Mouse (Mus musculus): ENCODE measurements around the gene Rsph3a.
A peak's percentile ranks its signal among the peaks of the same experiment; 100 is the strongest.
"Not testable (repeated sequence)": the region's sequence is repeated elsewhere in the genome, so short reads cannot be mapped to it uniquely, and the experiment has no call there.

The Rsph3a gene

DNA sequence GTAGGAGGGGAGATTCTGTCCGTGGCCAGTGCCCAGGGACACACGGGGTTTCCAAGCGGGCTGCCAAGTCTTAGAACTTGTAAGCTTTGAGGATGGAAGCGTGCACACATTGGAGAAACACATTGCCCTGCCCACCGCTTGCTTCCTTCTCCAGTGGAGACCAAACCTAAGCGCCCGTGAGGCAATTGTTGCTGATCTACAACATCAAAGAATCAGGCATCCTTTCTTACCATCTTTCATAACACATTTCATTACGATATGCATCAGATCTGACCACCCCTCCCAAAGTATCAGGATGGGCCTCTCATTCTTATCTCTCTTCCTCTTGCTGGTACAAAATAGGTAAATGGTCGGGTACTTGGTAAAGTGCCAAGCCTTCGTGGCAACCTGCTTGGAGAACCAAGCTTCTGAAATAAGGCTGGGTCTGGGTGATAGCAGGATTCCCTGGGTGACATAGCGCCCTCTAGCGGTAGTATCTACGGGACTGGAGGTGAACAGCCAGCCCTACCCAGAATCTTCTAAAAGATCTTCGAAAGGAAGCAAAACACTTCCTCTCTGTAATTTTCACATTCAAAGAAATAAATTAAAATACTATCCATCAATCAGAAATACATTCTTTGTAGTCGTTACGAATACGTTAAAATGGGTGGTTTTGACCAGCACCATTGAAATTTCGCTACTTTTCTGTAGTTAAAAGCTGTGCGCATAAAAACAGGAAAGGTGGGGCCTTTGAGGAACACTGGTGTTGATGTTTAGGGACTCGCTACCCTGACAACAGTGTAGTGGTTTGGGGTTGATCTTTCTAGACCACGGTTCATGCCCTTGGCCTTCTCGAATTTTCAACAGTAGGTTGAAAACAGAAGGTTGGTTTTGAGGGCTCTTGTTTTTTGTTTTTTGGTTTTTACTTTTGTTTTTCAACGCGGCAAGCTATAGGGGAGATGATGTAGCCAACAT, 17.6 kb upstream of the Rsph3a start:
- no peak for DNase-seq (ENCODE audit: extremely low read depth, insufficient read length, low spot score)

DNA sequence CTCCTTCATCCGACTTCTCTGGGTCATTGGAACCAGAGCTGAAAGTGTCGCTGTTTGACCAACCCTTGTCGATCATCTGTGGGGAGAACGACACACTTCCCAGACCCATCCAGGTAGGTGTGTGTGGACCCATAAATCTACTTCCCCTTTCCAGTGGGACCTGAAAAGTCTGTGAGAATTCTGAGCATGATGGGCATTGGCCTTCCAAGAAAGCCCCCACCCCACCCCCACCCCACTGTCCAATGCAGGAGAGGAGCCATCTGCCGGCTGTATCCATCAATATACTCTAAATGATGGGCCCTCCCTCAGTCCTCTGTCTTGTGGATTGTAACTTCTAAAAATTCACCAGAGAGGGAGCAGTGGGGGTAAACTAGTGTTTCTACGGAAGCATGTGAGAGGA, 16.8 kb upstream of the Rsph3a start:
- no peak for DNase-seq (ENCODE audit: extremely low read depth, insufficient read length, low spot score)

DNA sequence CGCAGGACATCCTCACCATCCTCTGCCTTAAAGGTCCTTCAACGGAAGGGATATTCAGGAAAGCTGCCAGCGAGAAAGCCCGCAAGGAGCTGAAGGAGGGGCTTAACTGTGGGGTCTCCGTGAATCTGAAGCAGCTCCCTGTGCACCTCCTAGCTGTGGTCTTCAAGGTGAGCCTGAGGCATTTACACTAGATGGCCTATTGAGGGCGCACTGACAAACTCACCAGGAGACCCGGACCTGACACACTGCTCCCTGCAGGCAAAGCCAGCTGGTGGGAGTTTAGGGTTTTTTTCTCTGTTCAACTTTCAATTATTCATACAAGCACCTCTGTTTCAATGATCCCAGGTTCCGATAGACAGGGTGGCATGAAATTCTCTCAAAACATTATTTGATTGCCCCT, 16.1 kb upstream of the Rsph3a start:
- no peak for DNase-seq (ENCODE audit: extremely low read depth, insufficient read length, low spot score)

DNA sequence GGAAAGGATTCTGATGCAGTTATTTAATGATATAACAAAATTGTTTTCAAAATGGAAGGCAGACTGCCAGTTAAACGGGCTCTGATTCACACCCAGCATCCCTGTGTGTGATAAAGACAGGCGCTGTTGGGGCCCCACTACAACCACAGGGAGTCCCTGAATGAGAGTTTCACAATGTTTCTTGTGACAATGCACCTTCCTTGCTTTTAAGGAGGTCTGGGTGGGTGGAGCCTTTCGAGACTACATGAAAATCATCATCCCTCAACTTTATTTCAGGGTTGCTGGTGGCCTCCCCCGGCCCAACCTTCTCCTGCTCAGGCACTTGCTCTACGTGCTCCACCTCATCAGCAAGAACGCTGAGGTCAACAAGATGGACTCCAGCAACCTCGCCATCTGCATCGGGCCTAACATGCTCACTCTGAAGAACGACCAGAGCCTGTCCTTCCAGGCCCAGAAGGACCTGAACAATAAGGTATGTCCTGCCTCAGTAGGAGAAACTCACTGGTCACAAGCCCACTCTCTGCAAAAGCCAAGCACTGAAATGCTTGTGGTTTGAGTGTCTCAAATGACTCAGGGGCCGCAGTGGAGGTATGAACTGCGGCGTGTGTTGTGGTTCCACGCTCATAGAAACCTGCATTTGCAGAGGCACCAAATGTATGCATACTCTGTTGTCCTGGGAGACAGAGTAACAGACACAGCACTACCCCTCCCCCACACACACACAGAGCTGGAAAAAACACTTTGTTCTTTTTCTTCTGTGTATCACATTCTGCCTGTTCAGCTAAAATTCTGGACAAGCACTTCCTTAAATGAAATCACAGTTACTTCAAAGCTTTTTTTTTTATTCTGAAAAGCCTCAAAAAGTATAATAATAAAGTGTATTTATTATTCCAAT, 14.1 kb upstream of the Rsph3a start:
- DNase-seq (ENCODE audit: extremely low read depth, insufficient read length, low spot score) = peak; percentile 65

DNA sequence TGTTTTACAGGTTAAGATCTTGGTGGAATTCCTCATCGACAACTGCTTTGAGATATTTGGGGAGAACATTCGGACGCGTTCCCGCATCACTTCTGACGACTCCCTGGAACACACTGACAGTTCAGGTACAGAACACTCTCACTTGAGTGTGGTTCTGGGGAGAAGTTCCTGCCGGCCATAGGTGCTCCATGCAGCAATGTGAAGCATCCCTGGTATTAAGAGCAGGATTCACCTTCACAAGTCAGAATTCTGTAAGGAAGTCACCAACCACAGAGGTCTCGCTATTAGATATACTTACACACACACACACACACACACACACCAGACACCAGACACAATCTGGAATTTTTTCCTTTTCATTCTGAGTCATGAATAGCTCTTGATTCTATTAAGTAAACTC, 13.3 kb upstream of the Rsph3a start:
- DNase-seq (ENCODE audit: extremely low read depth, insufficient read length, low spot score) = not testable (repeated sequence)

DNA sequence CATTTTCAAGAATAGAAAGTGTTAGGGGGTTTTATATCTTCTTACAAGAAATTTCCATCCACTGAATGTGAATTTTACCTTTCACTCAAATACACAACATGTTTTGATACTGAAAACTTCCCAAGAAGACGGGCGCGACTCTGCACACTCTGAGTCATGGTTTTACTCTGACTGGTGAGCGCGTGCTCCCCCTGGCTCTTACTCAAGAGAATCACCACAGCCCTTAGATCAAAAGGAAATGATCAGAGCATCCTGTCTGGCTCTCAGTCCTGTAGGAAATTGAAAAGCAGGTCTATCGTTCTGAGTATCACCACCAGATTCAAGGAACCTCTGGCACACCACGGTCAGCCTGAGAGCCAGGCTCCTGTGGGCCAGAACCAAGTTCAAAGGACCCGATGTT, 5.8 kb upstream of the Rsph3a start:
- peak; percentile 41 for DNase-seq (ENCODE audit: extremely low read depth, insufficient read length, low spot score)

DNA sequence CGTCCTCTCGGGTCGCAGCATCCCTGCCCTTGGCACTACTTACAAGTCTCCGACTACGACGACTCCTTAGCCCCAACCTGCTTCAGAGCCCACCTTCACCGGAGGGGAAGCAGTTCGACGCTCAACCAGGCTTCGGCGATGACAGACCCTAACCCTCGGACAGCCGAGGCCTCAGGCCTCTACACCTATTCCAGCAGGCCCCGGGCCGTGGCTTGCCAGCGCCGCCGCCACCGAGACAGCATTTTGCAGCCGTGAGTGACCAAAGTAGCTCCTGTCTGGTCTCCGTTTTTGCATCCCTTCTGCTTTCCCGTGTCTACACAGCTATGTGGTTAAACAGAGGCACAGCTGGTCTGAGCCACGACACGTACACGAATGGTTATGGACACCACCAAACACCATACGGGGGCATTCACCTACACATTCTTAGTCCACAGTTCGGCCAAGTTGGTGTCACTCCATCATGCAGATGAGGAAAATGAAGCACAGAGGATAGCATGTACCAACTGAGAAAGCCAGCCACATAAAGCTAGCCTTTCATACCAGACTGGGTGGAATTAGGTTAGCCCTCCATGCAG, 726 bp downstream of the Rsph3a start:
- not testable (repeated sequence) for DNase-seq (ENCODE audit: extremely low read depth, insufficient read length, low spot score)

DNA sequence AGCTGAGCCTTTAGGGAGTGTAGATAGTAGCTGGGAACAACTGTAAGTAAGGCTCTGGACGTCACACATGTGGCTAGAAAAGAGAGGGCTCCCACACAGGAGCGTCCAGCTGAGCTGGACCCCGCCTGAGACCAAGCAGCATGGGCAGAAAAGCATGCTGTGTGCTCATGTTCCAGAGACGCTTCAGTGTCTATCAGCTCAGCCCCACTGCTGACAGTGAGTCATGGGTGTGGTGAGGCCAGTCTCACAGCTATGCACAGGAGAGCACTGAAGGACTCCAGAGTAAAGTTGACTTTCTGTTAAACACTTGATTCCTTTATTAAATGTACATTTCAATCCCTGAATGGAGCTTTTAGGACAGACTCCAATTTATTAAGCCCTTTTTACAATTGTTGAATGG, 5.9 kb downstream of the Rsph3a start:
- not testable (repeated sequence) for DNase-seq (ENCODE audit: extremely low read depth, insufficient read length, low spot score)

DNA sequence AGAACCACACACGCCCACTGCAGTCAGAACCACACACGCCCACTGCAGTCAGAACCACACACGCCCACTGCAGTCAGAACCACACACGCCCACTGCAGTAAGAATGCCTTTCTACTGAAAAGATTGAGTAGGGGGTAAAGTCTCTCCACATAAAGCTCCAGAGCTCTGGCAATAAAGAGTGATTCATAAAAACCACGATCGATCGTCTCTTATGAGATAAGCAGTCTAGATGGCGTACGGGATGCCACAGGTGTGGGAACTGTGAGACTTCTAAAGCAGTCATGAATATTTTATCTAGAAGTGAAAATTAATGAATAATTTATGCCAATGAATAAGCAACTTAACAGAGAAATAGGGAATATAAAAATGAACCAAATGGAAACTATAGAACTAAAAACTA, 11.8 kb downstream of the Rsph3a start:
- DNase-seq (ENCODE audit: extremely low read depth, insufficient read length, low spot score) = not testable (repeated sequence)

DNA sequence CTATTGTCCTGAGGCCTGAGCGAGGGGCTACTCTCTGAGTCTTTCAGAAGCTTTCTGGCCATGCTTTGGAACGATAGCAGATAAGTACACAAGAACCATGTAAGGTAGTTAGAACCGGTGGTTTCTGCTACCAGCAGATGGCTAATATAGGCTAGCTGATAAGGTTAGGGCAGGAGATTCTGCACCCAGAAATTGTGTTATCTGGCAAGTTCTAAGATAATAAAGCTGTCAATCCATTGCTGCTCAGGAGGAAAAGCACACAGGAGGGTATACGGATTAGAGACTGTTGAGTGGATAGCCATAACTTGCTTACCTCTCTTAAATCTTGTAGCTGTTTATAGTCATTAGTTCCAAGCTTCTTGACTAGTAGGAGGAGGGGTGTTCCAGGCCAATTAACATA, 17.9 kb downstream of the Rsph3a start:
- not testable (repeated sequence) for DNase-seq (ENCODE audit: extremely low read depth, insufficient read length, low spot score)

DNA sequence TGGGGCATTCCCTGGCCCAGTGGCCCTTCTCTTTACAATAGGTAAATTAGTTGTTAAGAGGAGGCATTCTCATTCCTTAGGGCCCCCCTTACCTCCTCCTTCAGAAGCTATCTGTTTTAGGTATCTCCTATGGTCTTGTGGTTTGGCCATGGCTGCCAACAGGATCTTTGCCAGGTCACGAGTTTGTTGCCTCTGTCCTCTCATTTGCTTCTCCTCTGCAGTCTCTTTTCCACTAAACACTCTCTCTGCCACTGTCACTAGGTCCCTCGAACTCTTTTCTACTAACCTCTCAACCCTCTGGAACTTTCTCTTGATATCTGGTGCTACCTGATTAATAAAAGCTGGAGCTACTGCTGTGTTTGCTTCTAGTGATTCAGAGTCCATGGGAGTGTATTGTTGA, 19.0 kb downstream of the Rsph3a start:
- DNase-seq (ENCODE audit: extremely low read depth, insufficient read length, low spot score) = not testable (repeated sequence)

DNA sequence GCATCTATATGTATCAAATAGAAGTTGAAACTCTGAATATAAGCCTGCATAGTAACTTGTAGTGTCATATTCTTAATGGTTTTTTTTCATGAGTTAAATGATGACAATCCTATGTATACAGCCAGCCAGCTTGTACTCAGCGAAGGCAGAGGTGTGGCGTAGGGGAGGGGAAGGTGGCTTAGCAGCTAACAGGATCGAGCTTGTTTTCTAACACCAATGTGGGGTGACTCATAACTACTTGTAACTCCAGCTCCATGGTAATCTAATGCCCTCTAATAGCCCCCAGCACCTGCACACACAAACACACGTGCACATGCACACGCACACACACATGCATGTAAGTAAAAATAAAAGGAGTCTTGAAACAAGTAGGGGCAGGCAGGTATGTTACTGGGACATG, 23.1 kb downstream of the Rsph3a start:
- not testable (repeated sequence) for DNase-seq (ENCODE audit: extremely low read depth, insufficient read length, low spot score)

DNA sequence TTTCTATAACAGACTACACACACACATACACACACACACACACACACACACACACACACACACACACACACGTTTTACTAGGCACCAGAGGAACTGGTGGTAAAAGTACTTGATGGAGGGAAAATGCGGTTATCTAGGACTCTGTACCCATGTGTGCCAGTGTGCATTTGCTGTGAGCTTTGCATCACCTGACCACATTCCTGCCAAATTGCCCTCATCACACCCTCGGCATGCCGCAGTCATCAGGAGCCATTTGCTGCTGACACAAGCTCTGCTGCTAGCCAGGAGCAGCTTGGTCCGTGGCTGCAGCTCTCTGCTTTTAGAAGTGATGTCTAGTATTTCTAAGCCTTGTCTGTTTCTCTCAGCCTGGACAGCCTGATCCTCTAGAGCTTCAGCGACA, 24.4 kb downstream of the Rsph3a start:
- DNase-seq (ENCODE audit: extremely low read depth, insufficient read length, low spot score) = not testable (repeated sequence)

DNA sequence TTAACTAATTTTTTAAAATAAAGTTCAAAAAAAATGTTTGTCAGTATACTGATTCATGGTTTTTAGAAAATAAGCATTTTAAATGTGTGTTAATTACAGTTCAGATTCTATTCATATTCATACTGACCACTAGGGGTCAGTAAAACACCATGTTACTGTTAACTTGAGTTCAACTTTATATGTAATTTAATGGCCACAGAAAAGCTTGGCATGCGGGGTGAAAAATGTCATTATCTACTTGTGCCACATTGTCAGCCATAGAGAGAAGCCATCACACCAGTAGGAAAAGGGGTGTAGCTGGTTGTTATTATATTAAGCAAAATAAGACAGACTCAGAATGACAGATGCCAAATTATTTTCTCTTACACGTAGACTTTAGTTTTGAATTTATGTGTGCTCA, 38.1 kb downstream of the Rsph3a start:
- DNase-seq (ENCODE audit: extremely low read depth, insufficient read length, low spot score) = not testable (repeated sequence)

DNA sequence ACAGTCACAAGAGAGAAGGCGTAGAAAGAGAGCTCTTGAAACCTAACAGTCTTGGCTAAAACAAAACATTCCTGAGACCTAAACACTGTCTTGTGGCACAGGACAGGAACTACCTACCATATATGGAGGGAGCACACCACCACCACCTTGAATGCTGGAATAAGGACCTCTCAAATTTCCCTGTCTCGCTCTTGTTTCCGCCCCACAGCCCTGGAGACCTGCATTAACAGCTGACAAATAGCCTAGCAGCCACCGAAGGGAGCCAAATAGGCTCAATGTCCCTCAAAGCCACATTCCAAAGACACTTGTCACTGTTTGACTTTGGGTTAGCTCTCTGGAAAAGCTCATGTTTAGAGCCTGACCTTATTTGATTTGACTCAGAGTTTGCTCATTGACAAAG, 40.2 kb downstream of the Rsph3a start:
- DNase-seq (ENCODE audit: extremely low read depth, insufficient read length, low spot score) = peak; percentile 35

DNA sequence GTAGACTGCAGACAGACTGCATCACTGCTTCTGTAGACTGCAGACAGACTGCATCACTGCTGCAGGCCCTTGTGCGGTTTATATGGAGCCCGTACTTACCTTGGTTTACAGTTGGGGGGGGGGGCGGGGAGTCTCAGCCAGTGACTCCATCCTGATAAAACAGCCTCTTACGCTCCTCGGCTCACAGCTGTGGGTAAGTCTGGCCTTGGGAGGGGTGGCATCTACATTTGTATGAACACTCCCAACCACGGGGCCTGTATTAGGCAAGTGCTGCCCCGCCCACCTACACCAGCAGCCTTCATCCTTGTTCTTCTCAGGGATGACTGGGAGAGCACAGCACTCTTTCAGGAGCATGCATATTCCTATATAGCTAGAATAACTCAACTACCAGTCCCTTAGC, 41.6 kb downstream of the Rsph3a start:
- DNase-seq (ENCODE audit: extremely low read depth, insufficient read length, low spot score) = not testable (repeated sequence)

DNA sequence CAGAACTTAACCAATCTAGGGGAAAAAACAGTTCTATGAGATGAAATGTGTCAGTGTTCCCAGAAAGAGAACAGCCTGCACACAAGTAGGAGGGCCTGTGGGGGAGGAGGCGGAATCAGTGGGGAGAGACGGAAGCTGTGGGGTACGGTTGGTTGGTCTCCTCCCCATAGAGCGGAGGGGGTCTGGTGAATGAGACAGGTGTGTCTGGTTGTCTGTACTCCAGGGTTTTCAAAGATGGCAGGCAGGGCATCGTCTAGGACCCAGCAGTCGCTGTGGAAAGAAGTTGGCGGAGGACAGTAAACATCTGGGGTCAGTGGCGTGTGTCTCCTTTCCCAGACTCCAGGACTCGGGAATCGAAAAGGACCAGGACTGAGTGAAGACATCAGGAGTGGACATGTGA, 57.8 kb downstream of the Rsph3a start:
- DNase-seq (ENCODE audit: extremely low read depth, insufficient read length, low spot score) = not testable (repeated sequence)

DNA sequence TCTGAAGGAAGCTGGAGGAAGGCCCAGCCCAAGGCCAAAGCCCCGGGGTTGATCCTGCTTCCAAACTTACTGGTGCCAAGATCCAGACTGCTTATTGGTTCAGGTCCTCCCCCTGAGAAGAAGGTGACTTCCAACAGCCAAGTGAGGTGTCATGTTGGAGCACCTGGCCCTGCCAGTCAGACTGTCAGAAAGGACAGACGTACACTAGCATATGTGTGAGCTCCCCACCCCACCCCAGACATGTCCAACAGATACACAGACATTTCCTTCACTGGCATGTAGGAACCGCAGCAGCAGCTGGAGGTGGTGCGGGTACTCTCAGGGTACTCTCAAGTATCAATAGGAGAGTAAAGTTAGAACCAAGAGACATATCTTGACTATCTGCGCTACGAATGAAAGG, 61.4 kb downstream of the Rsph3a start:
- not testable (repeated sequence) for DNase-seq (ENCODE audit: extremely low read depth, insufficient read length, low spot score)

DNA sequence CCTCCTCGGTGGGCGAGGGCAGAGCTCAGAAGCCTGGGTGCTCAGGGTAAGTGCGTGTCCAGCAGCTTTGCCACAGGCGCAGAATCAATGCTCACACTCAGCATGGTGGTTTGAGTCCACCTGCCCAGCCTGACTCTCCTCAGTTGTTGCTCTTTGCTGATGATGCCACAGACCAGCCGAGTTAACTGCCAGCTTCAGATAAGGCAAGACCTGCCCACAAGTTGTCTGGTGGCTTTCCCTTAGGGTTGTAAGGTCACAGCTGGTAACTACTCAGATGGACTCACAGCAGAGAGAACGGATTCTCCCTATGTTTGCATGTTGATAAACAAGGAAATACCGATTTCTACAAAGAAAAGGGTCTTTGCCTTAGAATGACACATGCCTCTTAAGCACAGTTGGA, 64.2 kb downstream of the Rsph3a start:
- DNase-seq (ENCODE audit: extremely low read depth, insufficient read length, low spot score) = not testable (repeated sequence)

DNA sequence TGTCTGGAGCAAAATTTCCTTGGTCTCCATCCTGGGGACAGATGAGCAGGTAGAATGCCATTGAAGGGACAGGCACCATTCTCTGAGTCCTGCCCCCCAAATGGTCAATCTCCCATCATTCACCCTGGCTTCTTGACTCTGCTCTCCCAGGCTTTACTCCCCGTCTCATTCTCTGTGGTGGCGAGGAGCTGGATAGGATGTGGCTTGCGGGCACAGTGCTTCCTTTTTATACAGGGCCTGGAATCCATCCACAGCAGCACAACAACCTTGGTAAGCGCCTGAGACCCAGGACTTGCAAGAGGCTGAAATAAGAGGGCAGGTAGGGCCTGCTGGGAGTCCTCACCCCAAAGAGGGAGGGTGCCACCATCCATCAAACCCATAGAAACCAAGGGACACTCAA, 68.6 kb downstream of the Rsph3a start:
- DNase-seq (ENCODE audit: extremely low read depth, insufficient read length, low spot score) = not testable (repeated sequence)

DNA sequence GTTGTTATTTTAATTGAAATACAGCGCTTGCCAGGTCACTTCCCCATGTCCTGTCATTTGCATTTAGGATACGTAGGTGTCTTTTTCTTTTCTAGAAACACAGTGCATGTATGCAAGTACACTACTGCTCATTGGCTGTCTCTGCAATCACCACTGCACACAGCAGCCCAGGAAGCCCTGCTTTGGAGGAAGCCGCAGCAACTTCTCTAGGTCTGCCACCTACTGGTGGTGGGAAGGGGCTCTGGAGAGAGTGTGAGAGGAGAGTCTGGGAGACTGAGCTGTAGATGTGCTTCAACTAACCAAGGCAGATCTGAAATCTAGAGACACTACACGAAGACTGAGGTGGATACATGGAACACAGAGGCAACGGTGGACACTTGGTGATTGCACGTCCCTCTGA, 77.3 kb downstream of the Rsph3a start:
- not testable (repeated sequence) for DNase-seq (ENCODE audit: extremely low read depth, insufficient read length, low spot score)
